Mouse (Mus musculus): Measurements from ENCODE around the gene Ppm1b. TPM values are rescaled to one million over a fixed set of nuclear protein-coding genes. Genes with fewer than 3 reads are reported as not detected.

The Ppm1b gene
- total and polyA plus RNA-seq, 3 experiments = 45.7 to 51.6 TPM; not detected in 1

- H3K79me2 ChIP-seq (ENCODE audit: control insufficient read depth, insufficient read depth, low read length, poor library complexity) = no peaks in the 10 kb centered on the region
- H3K4me3 ChIP-seq (ENCODE audit: control insufficient read depth in 1 of 2, insufficient read depth in 1 of 2, low read depth in 2 of 2, low read length in 2 of 2) = no peak overlapping the region
- no peaks in the 10 kb centered on the region for H3K27me3 ChIP-seq (ENCODE audit: control insufficient read depth in 1 of 2, insufficient read depth in 2 of 2, low read length in 2 of 2)
- TF ChIP-seq ELF1 (IDR thresholded peaks at IDR 0.05; ENCODE audit: low read depth, low read length) = no peak
- TF ChIP-seq NRF1 (IDR thresholded peaks at IDR 0.05; ENCODE audit: insufficient read depth, low read depth, low read length, poor library complexity, severe bottlenecking) = no peak
- TF ChIP-seq RCOR1 (IDR thresholded peaks at IDR 0.05; ENCODE audit: low read depth, low read length) = no peak
- TF ChIP-seq MYB (IDR thresholded peaks at IDR 0.05; ENCODE audit: low read depth, low read length) = no peak
- TF ChIP-seq HCFC1 (IDR thresholded peaks at IDR 0.05; ENCODE audit: low read depth, low read length) = no peak
- no peak for TF ChIP-seq ZNF384 (IDR thresholded peaks at IDR 0.05; ENCODE audit: low read depth, low read length)
- TF ChIP-seq MEF2A (IDR thresholded peaks at IDR 0.05; ENCODE audit: extremely low read depth, insufficient replicate concordance, low read depth, low read length, poor library complexity, severe bottlenecking) = no peak
- TF ChIP-seq RAD21 (IDR thresholded peaks at IDR 0.05; ENCODE audit: low read depth, low read length) = no peak
- TF ChIP-seq TCF12 (IDR thresholded peaks at IDR 0.05; ENCODE audit: low read depth, low read length) = no peak
- TF ChIP-seq E2F4 (IDR thresholded peaks at IDR 0.05; ENCODE audit: borderline replicate concordance, low read depth, low read length) = no peak
- no peak for TF ChIP-seq MAFK (IDR thresholded peaks at IDR 0.05; ENCODE audit: borderline replicate concordance, low read depth, low read length)
- TF ChIP-seq UBTF (IDR thresholded peaks at IDR 0.05; ENCODE audit: borderline replicate concordance, insufficient read depth, low read depth, low read length) = no peak
- no peak for TF ChIP-seq CHD1 (IDR thresholded peaks at IDR 0.05; ENCODE audit: low read depth, low read length)
- no peak overlapping the region for H3K9ac ChIP-seq (ENCODE audit: control insufficient read depth, low read depth, low read length, poor library complexity, severe bottlenecking)
- no peak overlapping the region for H3K27ac ChIP-seq (ENCODE audit: control insufficient read depth, low read depth, low read length)
- no peaks in the 10 kb centered on the region for H3K4me1 ChIP-seq (ENCODE audit: control insufficient read depth in 1 of 2, insufficient read depth in 2 of 2, low read length in 2 of 2)
- H3K9me3 ChIP-seq (replicated peaks; ENCODE audit: insufficient read depth, low read length) = no peaks in the 10 kb centered on the region
- DNase-seq (ENCODE audit: low read depth, low spot score) = no peak
- H3K36me3 ChIP-seq (ENCODE audit: control insufficient read depth in 1 of 2, insufficient read depth in 2 of 2, low read length in 2 of 2) = no peaks in the 10 kb centered on the region
Measured at GRCm38 (mm10) chr17:85058276-85058675, 101.7 kb downstream of the Ppm1b start.

DNA sequence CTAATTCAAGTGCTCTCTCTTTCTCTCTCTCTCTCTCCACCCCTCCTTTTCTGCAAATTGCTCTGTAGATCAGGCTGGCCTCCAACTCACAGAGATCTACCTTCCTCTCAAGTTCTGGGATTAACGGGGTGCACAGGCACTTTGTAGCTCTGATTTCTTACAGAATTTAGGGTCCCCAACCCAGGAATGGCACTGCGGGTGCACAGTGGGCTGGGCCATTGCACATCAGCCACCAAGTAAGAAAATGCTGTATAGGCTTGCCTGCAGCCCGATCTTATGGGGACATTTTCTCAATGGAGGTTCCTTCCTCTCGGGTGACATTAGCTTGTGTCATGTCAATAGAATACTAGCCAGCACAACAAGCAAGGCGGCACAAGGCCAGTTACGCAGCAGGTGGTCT lies 102.6 kb downstream of the Ppm1b start:
- Histone ChIP-seq H3K4me3 (ENCODE audit: control insufficient read depth in 1 of 2, insufficient read depth in 1 of 2, low read depth in 2 of 2, low read length in 2 of 2) (no peak overlapping the region), H3K27ac (ENCODE audit: control insufficient read depth, low read depth, low read length) (no peak overlapping the region), H3K79me2 (ENCODE audit: control insufficient read depth, insufficient read depth, low read length, poor library complexity) (no peaks in the 10 kb centered on the region)

DNA sequence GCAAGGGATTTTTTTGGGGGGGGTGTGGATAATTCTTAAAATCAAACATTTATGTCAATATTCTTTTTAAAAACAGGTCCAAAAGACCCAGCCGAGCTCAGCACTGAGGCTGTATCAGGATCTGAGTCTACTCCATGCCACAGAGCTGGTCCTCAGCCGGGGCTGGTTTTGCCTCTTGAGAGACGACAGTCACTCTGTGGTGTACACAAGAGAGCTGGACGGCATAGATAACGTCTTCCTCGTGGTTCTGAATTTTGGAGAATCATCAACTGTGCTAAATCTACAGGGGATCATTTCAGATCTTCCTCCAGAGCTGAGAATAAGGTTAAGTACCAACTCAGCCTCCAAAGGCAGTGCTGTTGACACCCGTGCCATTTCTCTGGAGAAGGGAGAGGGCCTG lies 107.0 kb downstream of the Ppm1b start:
- TF ChIP-seq E2F4 (IDR thresholded peaks at IDR 0.05; ENCODE audit: borderline replicate concordance, low read depth, low read length) (no peak), USF1 (IDR thresholded peaks at IDR 0.05; ENCODE audit: low read depth, low read length) (no peak), MAX (IDR thresholded peaks at IDR 0.05; ENCODE audit: low read length) (no peak), TAL1 (IDR thresholded peaks at IDR 0.05; ENCODE audit: low read length) (no peak), ZNF384 (IDR thresholded peaks at IDR 0.05; ENCODE audit: low read depth, low read length) (no peak), MAZ (IDR thresholded peaks at IDR 0.05; ENCODE audit: low read depth, low read length) (no peak), TCF12 (IDR thresholded peaks at IDR 0.05; ENCODE audit: low read depth, low read length) (no peak), MAFK (IDR thresholded peaks at IDR 0.05; ENCODE audit: borderline replicate concordance, low read depth, low read length) (no peak), ZC3H11A (IDR thresholded peaks at IDR 0.05; ENCODE audit: low read depth, low read length) (no peak), RAD21 (IDR thresholded peaks at IDR 0.05; ENCODE audit: low read depth, low read length) (no peak), POLR2AphosphoS2 (IDR thresholded peaks at IDR 0.05; ENCODE audit: low read length) (no peak), MYB (IDR thresholded peaks at IDR 0.05; ENCODE audit: low read depth, low read length) (no peak), ETS1 (IDR thresholded peaks at IDR 0.05; ENCODE audit: low read depth, low read length) (no peak)
- H3K27me3 ChIP-seq (ENCODE audit: control insufficient read depth in 1 of 2, insufficient read depth in 2 of 2, low read length in 2 of 2) = no peaks in the 10 kb centered on the region
- H3K9ac ChIP-seq (ENCODE audit: control insufficient read depth, low read depth, low read length, poor library complexity, severe bottlenecking) = no peak overlapping the region
- H3K4me1 ChIP-seq (ENCODE audit: control insufficient read depth in 1 of 2, insufficient read depth in 2 of 2, low read length in 2 of 2) = no peaks in the 10 kb centered on the region
- no peaks in the 10 kb centered on the region for H3K9me3 ChIP-seq (replicated peaks; ENCODE audit: insufficient read depth, low read length)
- H3K27ac ChIP-seq (ENCODE audit: control insufficient read depth, low read depth, low read length) = no peak overlapping the region
- no peak overlapping the region for H3K4me3 ChIP-seq (ENCODE audit: control insufficient read depth in 1 of 2, insufficient read depth in 1 of 2, low read depth in 2 of 2, low read length in 2 of 2)
- H3K79me2 ChIP-seq (ENCODE audit: control insufficient read depth, insufficient read depth, low read length, poor library complexity) = no peaks in the 10 kb centered on the region
- no peak for DNase-seq (ENCODE audit: low read depth, low spot score)
- H3K36me3 ChIP-seq (ENCODE audit: control insufficient read depth in 1 of 2, insufficient read depth in 2 of 2, low read length in 2 of 2) = no peaks in the 10 kb centered on the region; a peak in 1 of 4 replicates

More for the DNA sequence above, 102.6 kb downstream of the Ppm1b start:
- no peak for DNase-seq (ENCODE audit: low read depth, low spot score)
- Histone ChIP-seq H3K36me3 (ENCODE audit: control insufficient read depth in 1 of 2, insufficient read depth in 2 of 2, low read length in 2 of 2) (no peaks in the 10 kb centered on the region), H3K9ac (ENCODE audit: control insufficient read depth, low read depth, low read length, poor library complexity, severe bottlenecking) (no peak overlapping the region), H3K9me3 (replicated peaks; ENCODE audit: insufficient read depth, low read length) (no peaks in the 10 kb centered on the region), H3K4me1 (ENCODE audit: control insufficient read depth in 1 of 2, insufficient read depth in 2 of 2, low read length in 2 of 2) (no peaks in the 10 kb centered on the region), H3K27me3 (ENCODE audit: control insufficient read depth in 1 of 2, insufficient read depth in 2 of 2, low read length in 2 of 2) (no peaks in the 10 kb centered on the region)
- no peak for TF ChIP-seq POLR2A (IDR thresholded peaks at IDR 0.05; ENCODE audit: control insufficient read depth in 1 of 2, insufficient read depth in 1 of 2, low read depth in 1 of 2, low read length in 2 of 2, poor library complexity in 1 of 2)

Measured in MEL (cell line).